Mouse (Mus musculus) brain, embryonic 14.5 days (tissue): ENCODE measurements around the gene Clspn.

ENCODE experiments used
- CTCF ChIP-seq: fragments of 200-500 bp; IDR thresholded peaks from 2 replicates; pipeline ENCODE4 v1.5.1; 2012; ENCODE audit warnings: inconsistent platforms, mild to moderate bottlenecking, moderate library complexity, borderline replicate concordance; ENCODE audit not compliant: insufficient read depth, insufficient read length; ENCODE audit errors: extremely low read depth
- POLR2A ChIP-seq: fragments of 200-500 bp; IDR thresholded peaks from 2 replicates; pipeline ENCODE4 v1.6.1; 2012; ENCODE audit warnings: mild to moderate bottlenecking, inconsistent platforms, borderline replicate concordance; ENCODE audit not compliant: poor library complexity, insufficient read depth, insufficient read length, severe bottlenecking; ENCODE audit errors: extremely low read depth

- TF ChIP-seq POLR2A (no peak), CTCF (no peak)
These were observed 63.7 kb downstream of the Clspn start for GRCm38 (mm10) chr4:126620349-126620874.
